Mouse (Mus musculus) kidney, embryonic 15.5 days (tissue): ENCODE results near the gene Gm49358. TPM values are rescaled to one million over a fixed set of nuclear protein-coding genes. Genes with fewer than 3 reads are reported as not detected.

ENCODE experiments used
- ATAC-seq: fragments of 200-750 bp; cut with Nextera tagmentation; replicated peaks from 2 replicates; pipeline ENCODE4 v1.8.0; 2017; ENCODE audit warnings: moderate TSS enrichment; ENCODE audit not compliant: low FRiP score
- H3K27ac ChIP-seq: fragments of 300-500 bp; sonication (generic); 2 replicates; pipeline ENCODE4 v1.5.1; 2015; ENCODE audit warnings: mild to moderate bottlenecking, inconsistent platforms
- H3K27me3 ChIP-seq: fragments of 300-500 bp; sonication (generic); 2 replicates; pipeline ENCODE4 v1.6.1; 2015; ENCODE audit warnings: inconsistent platforms
- H3K36me3 ChIP-seq: fragments of 300-500 bp; sonication (generic); 2 replicates; pipeline ENCODE4 v1.6.1; 2015; ENCODE audit warnings: inconsistent platforms
- H3K4me1 ChIP-seq: fragments of 300-500 bp; sonication (generic); 2 replicates; pipeline ENCODE4 v1.6.1; 2015; ENCODE audit warnings: inconsistent platforms
- H3K4me2 ChIP-seq: fragments of 300-500 bp; sonication (generic); 2 replicates; pipeline ENCODE4 v1.6.1; 2015; ENCODE audit warnings: moderate library complexity, mild to moderate bottlenecking, inconsistent platforms
- H3K4me3 ChIP-seq: fragments of 300-500 bp; sonication (generic); replicated peaks from 2 replicates; pipeline ENCODE4 v1.5.1; 2015; ENCODE audit warnings: mild to moderate bottlenecking, inconsistent platforms
- H3K9ac ChIP-seq: fragments of 300-500 bp; sonication (generic); 2 replicates; pipeline ENCODE4 v1.6.1; 2015; ENCODE audit warnings: mild to moderate bottlenecking, inconsistent platforms
- H3K9me3 ChIP-seq: fragments of 300-500 bp; sonication (generic); replicated peaks from 2 replicates; pipeline ENCODE4 v1.6.1; 2016; ENCODE audit warnings: inconsistent platforms
- WGBS: fragments of 180-500 bp; shearing (Covaris S2); methylation state at CpG from one replicate; pipeline ENCODE4 v1.1.7; 2015; ENCODE audit warnings: mixed read lengths; 5-methylcytosine and 5-hydroxymethylcytosine counted together
- polyA plus RNA-seq: library from polyadenylated mRNA; unstranded; fragments of >200 nt; fragmentation: Nextera tagmentation; extraction: Ambion mirVana; gene quantifications from 2 replicates; pipeline ENCODE4 v1.2.1, GENCODE M21; 2015

Gm49358 gene
- not detected in 2 replicates for polyA plus RNA-seq

DNA sequence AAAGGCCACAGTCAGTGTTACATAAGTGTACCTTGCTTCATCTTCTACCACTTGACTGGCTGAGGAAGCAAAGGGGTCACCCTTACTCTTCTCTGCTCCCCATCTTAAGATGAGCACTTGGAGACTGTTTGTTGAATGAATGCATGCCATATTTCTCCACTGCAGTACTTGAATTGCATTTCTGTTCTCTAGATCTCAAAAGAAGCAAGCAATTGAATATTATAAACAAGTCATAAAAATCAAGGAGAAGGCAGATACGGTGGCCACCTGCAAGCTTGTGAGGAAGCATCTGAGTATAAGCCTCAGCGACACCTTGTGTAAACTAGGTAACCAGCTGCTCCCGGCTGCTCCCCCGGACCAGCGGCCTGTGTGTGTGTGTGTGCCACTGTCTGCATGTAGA, at the start of gene Gm49358:
Gm49358 (plus strand) TSS at position 301 of the 400 bp plus-strand sequence.
- H3K9ac ChIP-seq, result no peak within 1 kb of the TSS
- H3K27ac ChIP-seq, result no peak within 1 kb of the TSS
- ATAC-seq, result no peak
- 0 out of 2 replicates have a peak, but pooled peaks cover 3% of the 10 kb centered on the region for H3K4me1 ChIP-seq
- WGBS, result 81% methylated on average over 5 of the region's 5 CpGs
- no peak within 1 kb of the TSS for H3K4me2 ChIP-seq
- no peak within 1 kb of the TSS for H3K4me3 ChIP-seq
- no peaks in the 10 kb centered on the region for H3K9me3 ChIP-seq
- H3K36me3 ChIP-seq, result no peaks in the 10 kb centered on the region
- H3K27me3 ChIP-seq, result no peaks in the 10 kb centered on the region

GRCm38 (mm10) chr10:86727548-86727980, 36.2 kb upstream of the Gm49358 start:
- Histone ChIP-seq H3K4me3 (peak overlapping the region; percentile 36), H3K36me3 (no peaks in the 10 kb centered on the region), H3K27me3 (no peaks in the 10 kb centered on the region), H3K9ac (no peak overlapping the region), H3K4me1 (peaks cover 14% of the 10 kb centered on the region), H3K27ac (peak overlapping the region; percentile 28; the same call in 1 of the 2 replicates), H3K4me2 (peak overlapping the region; percentile 71), H3K9me3 (no peaks in the 10 kb centered on the region)
- under 1% methylated on average over 12 of the region's 12 CpGs for WGBS
- peak; percentile 82 for ATAC-seq

GRCm38 (mm10) chr10:86728176-86728575, 35.6 kb upstream of the Gm49358 start:
- ATAC-seq, result no peak
- Histone ChIP-seq H3K27ac (peak overlapping the region; percentile 4; the same call in 1 of the 2 replicates), H3K9me3 (no peaks in the 10 kb centered on the region), H3K4me2 (peak overlapping the region; percentile 71; the same call in 1 of the 2 replicates), H3K36me3 (no peaks in the 10 kb centered on the region), H3K4me3 (no peak overlapping the region), H3K9ac (no peak overlapping the region), H3K4me1 (peaks cover 14% of the 10 kb centered on the region), H3K27me3 (no peaks in the 10 kb centered on the region)
- WGBS, result 87% methylated on average over 3 of the region's 3 CpGs

DNA sequence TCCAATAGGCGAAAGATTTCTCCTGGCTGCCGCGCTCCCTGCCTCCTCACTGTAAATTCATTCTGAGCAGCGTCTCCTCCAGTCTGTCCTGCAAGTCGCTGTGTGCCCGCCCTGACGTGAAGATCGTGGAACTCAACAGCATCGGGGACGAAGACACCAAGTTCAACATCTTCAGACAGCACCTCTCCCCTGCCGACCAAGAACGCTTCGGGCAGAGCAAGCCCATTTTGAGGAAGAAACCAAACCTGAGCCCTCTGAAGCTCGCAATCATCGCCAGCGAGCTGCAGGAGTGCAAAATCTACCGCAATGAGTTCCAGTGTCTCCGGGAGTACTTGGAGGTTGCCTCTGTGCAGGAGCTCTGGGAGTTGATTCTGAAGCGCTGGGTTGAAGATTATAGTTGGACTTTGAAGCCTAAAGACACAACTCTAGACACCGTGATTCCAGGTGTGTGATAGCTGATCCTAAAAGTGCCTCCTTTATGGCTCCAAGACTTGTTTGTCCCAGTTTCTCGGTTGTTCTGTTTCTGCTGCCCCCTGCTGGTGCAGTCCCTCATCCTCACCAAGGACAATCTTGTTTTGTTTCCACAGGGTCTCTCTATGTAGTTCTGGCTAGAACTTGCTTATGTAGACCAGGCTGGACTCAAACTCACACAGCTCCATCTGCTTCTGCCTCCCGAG, 32.8 kb upstream of the Gm49358 start:
- WGBS, result 8% methylated on average over 22 of the region's 22 CpGs
- Histone ChIP-seq H3K4me3 (peak overlapping the region; percentile 48), H3K27me3 (no peaks in the 10 kb centered on the region), H3K36me3 (no peaks in the 10 kb centered on the region), H3K27ac (no peak overlapping the region), H3K4me1 (peaks cover 14% of the 10 kb centered on the region), H3K9me3 (no peaks in the 10 kb centered on the region), H3K4me2 (peak overlapping the region; percentile 74), H3K9ac (peak overlapping the region; percentile 50)
- ATAC-seq, result peak; percentile 23; the same call in 1 of the 2 replicates

GRCm38 (mm10) chr10:86731500-86731863, 32.3 kb upstream of the Gm49358 start:
- peak overlapping the region; percentile 74; the same call in 1 of the 2 replicates for H3K4me2 ChIP-seq
- H3K9ac ChIP-seq, result no peak overlapping the region
- no peaks in the 10 kb centered on the region for H3K36me3 ChIP-seq
- no peaks in the 10 kb centered on the region for H3K9me3 ChIP-seq
- no peak for ATAC-seq
- 58% methylated on average over 2 of the region's 2 CpGs for WGBS
- H3K4me1 ChIP-seq, result peaks cover 14% of the 10 kb centered on the region
- H3K27ac ChIP-seq, result no peak overlapping the region
- H3K4me3 ChIP-seq, result no peak overlapping the region
- H3K27me3 ChIP-seq, result no peaks in the 10 kb centered on the region

DNA sequence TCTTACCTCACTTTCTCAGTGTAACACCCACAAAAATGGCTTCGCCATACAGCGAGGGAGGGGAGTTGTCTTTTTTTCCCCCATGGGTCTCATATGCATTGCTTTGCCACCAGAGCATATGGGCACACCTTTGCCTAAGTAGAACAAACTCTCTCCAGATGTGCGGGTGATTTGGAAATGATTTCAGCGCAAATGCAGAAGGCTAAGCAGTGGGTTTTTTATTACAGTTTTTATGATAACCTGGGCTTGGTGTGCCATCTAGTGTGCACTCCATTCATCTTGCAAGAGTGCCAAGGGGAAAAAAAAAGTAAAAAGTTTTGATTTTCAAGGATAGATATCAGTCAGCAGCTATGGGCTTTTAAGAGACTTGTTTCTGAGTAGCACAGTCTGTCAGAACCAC, 28.7 kb upstream of the Gm49358 start:
- no peak overlapping the region for H3K4me2 ChIP-seq
- no peak for ATAC-seq
- H3K9ac ChIP-seq, result no peak overlapping the region
- 81% methylated on average over 4 of the region's 4 CpGs for WGBS
- no peaks in the 10 kb centered on the region for H3K4me1 ChIP-seq
- H3K27ac ChIP-seq, result no peak overlapping the region
- H3K4me3 ChIP-seq, result no peak overlapping the region
- no peaks in the 10 kb centered on the region for H3K9me3 ChIP-seq
- H3K36me3 ChIP-seq, result no peaks in the 10 kb centered on the region
- H3K27me3 ChIP-seq, result no peaks in the 10 kb centered on the region

- H3K36me3 ChIP-seq, result no peaks in the 10 kb centered on the region
- H3K4me3 ChIP-seq, result no peak overlapping the region
- 0 out of 2 replicates have a peak, but pooled peaks cover 3% of the 10 kb centered on the region for H3K4me1 ChIP-seq
- WGBS, result 68% methylated on average over 2 of the region's 2 CpGs
- H3K9ac ChIP-seq, result no peak overlapping the region
- no peak overlapping the region for H3K4me2 ChIP-seq
- H3K27ac ChIP-seq, result no peak overlapping the region
- H3K27me3 ChIP-seq, result no peaks in the 10 kb centered on the region
- peak; percentile 54; the same call in 1 of the 2 replicates for ATAC-seq
- no peaks in the 10 kb centered on the region for H3K9me3 ChIP-seq
Measured at GRCm38 (mm10) chr10:86742918-86743317, 20.9 kb upstream of the Gm49358 start.

- Histone ChIP-seq H3K4me3 (no peak overlapping the region), H3K9ac (no peak overlapping the region), H3K27me3 (no peaks in the 10 kb centered on the region), H3K4me2 (no peak overlapping the region), H3K9me3 (no peaks in the 10 kb centered on the region), H3K4me1 (0 out of 2 replicates have a peak, but pooled peaks cover 3% of the 10 kb centered on the region), H3K36me3 (no peaks in the 10 kb centered on the region), H3K27ac (no peak overlapping the region)
- no peak for ATAC-seq
- WGBS, result 84% methylated on average over 7 of the region's 7 CpGs
Measured at GRCm38 (mm10) chr10:86744306-86744705, 19.5 kb upstream of the Gm49358 start.

- Histone ChIP-seq H3K4me2 (no peak overlapping the region), H3K27me3 (no peaks in the 10 kb centered on the region), H3K4me3 (no peak overlapping the region), H3K9me3 (no peaks in the 10 kb centered on the region), H3K27ac (no peak overlapping the region), H3K36me3 (no peaks in the 10 kb centered on the region), H3K4me1 (no peaks in the 10 kb centered on the region), H3K9ac (no peak overlapping the region)
- ATAC-seq, result no peak
- 84% methylated on average over 6 of the region's 6 CpGs for WGBS
Measured at GRCm38 (mm10) chr10:86755816-86756502, 7.8 kb upstream of the Gm49358 start.

GRCm38 (mm10) chr10:86757724-86758123, 6.0 kb upstream of the Gm49358 start:
- H3K4me3 ChIP-seq, result no peak overlapping the region
- H3K4me2 ChIP-seq, result no peak overlapping the region
- no peaks in the 10 kb centered on the region for H3K9me3 ChIP-seq
- no peaks in the 10 kb centered on the region for H3K36me3 ChIP-seq
- no peaks in the 10 kb centered on the region for H3K27me3 ChIP-seq
- 88% methylated on average over 1 of the region's 1 CpGs for WGBS
- H3K27ac ChIP-seq, result no peak overlapping the region
- no peak for ATAC-seq
- H3K9ac ChIP-seq, result no peak overlapping the region
- 0 out of 2 replicates have a peak, but pooled peaks cover 3% of the 10 kb centered on the region for H3K4me1 ChIP-seq

GRCm38 (mm10) chr10:86758211-86758610, 5.6 kb upstream of the Gm49358 start:
- 81% methylated on average over 6 of the region's 6 CpGs for WGBS
- no peak for ATAC-seq
- no peak overlapping the region for H3K4me3 ChIP-seq
- H3K9ac ChIP-seq, result no peak overlapping the region
- no peaks in the 10 kb centered on the region for H3K9me3 ChIP-seq
- no peak overlapping the region for H3K4me2 ChIP-seq
- H3K27me3 ChIP-seq, result no peaks in the 10 kb centered on the region
- H3K36me3 ChIP-seq, result no peaks in the 10 kb centered on the region
- H3K27ac ChIP-seq, result no peak overlapping the region
- 0 out of 2 replicates have a peak, but pooled peaks cover 3% of the 10 kb centered on the region for H3K4me1 ChIP-seq

DNA sequence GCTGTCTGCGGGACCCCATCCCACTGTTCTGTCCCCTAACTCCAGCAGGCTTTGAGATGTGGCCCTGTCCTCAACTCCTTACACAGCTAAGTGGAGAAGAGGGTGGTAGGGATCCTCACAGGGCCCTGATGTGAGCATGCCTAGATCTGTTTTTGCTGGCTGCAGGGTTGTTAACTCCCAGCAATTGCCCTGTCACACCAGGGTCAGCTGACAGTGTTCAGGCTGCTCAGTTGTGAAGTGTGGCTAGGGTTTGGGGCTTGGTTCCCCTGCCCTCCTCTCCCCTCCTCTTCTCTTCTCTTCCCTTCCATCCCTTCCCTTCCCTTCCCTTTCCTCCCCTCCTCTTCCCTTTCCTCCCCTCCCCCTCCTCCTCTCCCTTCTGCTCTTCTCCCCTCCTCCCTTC, 2.5 kb upstream of the Gm49358 start:
- H3K9me3 ChIP-seq, result no peaks in the 10 kb centered on the region
- H3K4me3 ChIP-seq, result no peak overlapping the region
- H3K27ac ChIP-seq, result no peak overlapping the region
- 0 out of 2 replicates have a peak, but pooled peaks cover 3% of the 10 kb centered on the region for H3K4me1 ChIP-seq
- ATAC-seq, result no peak
- H3K4me2 ChIP-seq, result no peak overlapping the region
- WGBS, result 50% methylated on average over 1 of the region's 1 CpGs
- no peak overlapping the region for H3K9ac ChIP-seq
- no peaks in the 10 kb centered on the region for H3K36me3 ChIP-seq
- H3K27me3 ChIP-seq, result no peaks in the 10 kb centered on the region
